Mouse (Mus musculus): ENCODE measurements at regions not wholly inside any gene's neighbourhood (a gene's known extent, or its start where the extent isn't known, plus 50 kb on each side); places are given as distances from the start of the nearest gene placed in this dataset.

- no peaks in the 10 kb centered on the region for H3K79me2 ChIP-seq (ENCODE audit: control insufficient read depth, insufficient read depth, low read length, poor library complexity)
- DNase-seq (ENCODE audit: low read depth, low spot score) = no peak
- no peaks in the 10 kb centered on the region for H3K27me3 ChIP-seq (ENCODE audit: control insufficient read depth in 1 of 2, insufficient read depth in 2 of 2, low read length in 2 of 2)
- no peak overlapping the region for H3K4me3 ChIP-seq (ENCODE audit: control insufficient read depth in 1 of 2, insufficient read depth in 1 of 2, low read depth in 2 of 2, low read length in 2 of 2)
- TF ChIP-seq USF1 (IDR thresholded peaks at IDR 0.05; ENCODE audit: low read depth, low read length) (no peak), CTCF (IDR thresholded peaks at IDR 0.05 in 2 of 3, conservative IDR thresholded peaks at IDR 0.05 in 1 of 3; ENCODE audit: control insufficient read depth in 1 of 3, insufficient read depth in 1 of 3, low read depth in 2 of 3, low read length in 3 of 3, poor library complexity in 1 of 3, severe bottlenecking in 1 of 3) (no peak), MXI1 (IDR thresholded peaks at IDR 0.05; ENCODE audit: low read depth, low read length) (no peak), MAX (IDR thresholded peaks at IDR 0.05; ENCODE audit: low read length) (no peak), CHD2 (IDR thresholded peaks at IDR 0.05; ENCODE audit: low read length) (no peak), GATA1 (IDR thresholded peaks at IDR 0.05; ENCODE audit: low read depth, low read length) (no peak), BHLHE40 (IDR thresholded peaks at IDR 0.05; ENCODE audit: borderline replicate concordance, low read depth, low read length) (no peak), UBTF (IDR thresholded peaks at IDR 0.05; ENCODE audit: borderline replicate concordance, insufficient read depth, low read depth, low read length) (no peak), MYB (IDR thresholded peaks at IDR 0.05; ENCODE audit: low read depth, low read length) (no peak), CHD1 (IDR thresholded peaks at IDR 0.05; ENCODE audit: low read depth, low read length) (no peak), JUND (IDR thresholded peaks at IDR 0.05; ENCODE audit: low read depth, low read length) (no peak), ELF1 (IDR thresholded peaks at IDR 0.05; ENCODE audit: low read depth, low read length) (no peak), NRF1 (IDR thresholded peaks at IDR 0.05; ENCODE audit: insufficient read depth, low read depth, low read length, poor library complexity, severe bottlenecking) (no peak), ZC3H11A (IDR thresholded peaks at IDR 0.05; ENCODE audit: low read depth, low read length) (no peak), POLR2AphosphoS5 (IDR thresholded peaks at IDR 0.05; ENCODE audit: borderline replicate concordance, low read depth, low read length) (no peak), POLR2AphosphoS2 (IDR thresholded peaks at IDR 0.05; ENCODE audit: low read length) (no peak)
- no peaks in the 10 kb centered on the region for H3K36me3 ChIP-seq (ENCODE audit: control insufficient read depth in 1 of 2, insufficient read depth in 2 of 2, low read length in 2 of 2)
- no peaks in the 10 kb centered on the region for H3K9me3 ChIP-seq (replicated peaks; ENCODE audit: insufficient read depth, low read length)
- no peaks in the 10 kb centered on the region for H3K4me1 ChIP-seq (ENCODE audit: control insufficient read depth in 1 of 2, insufficient read depth in 2 of 2, low read length in 2 of 2)
- H3K27ac ChIP-seq (ENCODE audit: control insufficient read depth, low read depth, low read length) = no peak overlapping the region
- no peak overlapping the region for H3K9ac ChIP-seq (ENCODE audit: control insufficient read depth, low read depth, low read length, poor library complexity, severe bottlenecking)
These were observed 270.1 kb upstream of the 1700056E22Rik start for GRCm38 (mm10) chr1:184304204-184304603.

DNA sequence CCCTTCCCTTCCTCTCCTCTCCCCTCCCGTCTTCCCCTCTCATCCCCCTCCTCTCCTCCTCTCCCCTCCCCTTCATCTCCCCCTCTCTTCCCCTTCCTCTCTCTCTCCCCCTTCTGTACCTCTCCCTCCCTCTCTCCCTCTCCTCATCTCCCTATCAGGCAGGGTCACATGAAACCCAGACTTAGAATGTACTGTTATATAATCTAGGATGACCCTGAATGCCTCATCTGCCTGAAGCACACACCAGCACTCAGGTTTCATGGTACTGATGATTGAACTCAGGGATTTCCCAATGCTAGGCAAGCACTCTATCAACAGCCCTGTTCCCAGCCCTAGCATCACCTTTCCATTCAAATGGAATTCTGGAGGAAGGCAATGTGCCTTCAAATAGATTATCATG, 264.6 kb upstream of the 1700056E22Rik start:
- Histone ChIP-seq H3K9me3 (replicated peaks; ENCODE audit: insufficient read depth, low read length) (no peaks in the 10 kb centered on the region), H3K4me1 (ENCODE audit: control insufficient read depth in 1 of 2, insufficient read depth in 2 of 2, low read length in 2 of 2) (no peaks in the 10 kb centered on the region), H3K9ac (ENCODE audit: control insufficient read depth, low read depth, low read length, poor library complexity, severe bottlenecking) (no peak overlapping the region), H3K27ac (ENCODE audit: control insufficient read depth, low read depth, low read length) (no peak overlapping the region), H3K27me3 (ENCODE audit: control insufficient read depth in 1 of 2, insufficient read depth in 2 of 2, low read length in 2 of 2) (no peaks in the 10 kb centered on the region), H3K4me3 (ENCODE audit: control insufficient read depth in 1 of 2, insufficient read depth in 1 of 2, low read depth in 2 of 2, low read length in 2 of 2) (no peak overlapping the region), H3K36me3 (ENCODE audit: control insufficient read depth in 1 of 2, insufficient read depth in 2 of 2, low read length in 2 of 2) (no peaks in the 10 kb centered on the region), H3K79me2 (ENCODE audit: control insufficient read depth, insufficient read depth, low read length, poor library complexity) (no peaks in the 10 kb centered on the region)
- no peak for TF ChIP-seq SMC3 (IDR thresholded peaks at IDR 0.05; ENCODE audit: low read depth, low read length)
- no peak for TF ChIP-seq MAX (IDR thresholded peaks at IDR 0.05; ENCODE audit: low read length)
- no peak for TF ChIP-seq ZMIZ1 (IDR thresholded peaks at IDR 0.05; ENCODE audit: low read depth, low read length)
- no peak for TF ChIP-seq MEF2A (IDR thresholded peaks at IDR 0.05; ENCODE audit: extremely low read depth, insufficient replicate concordance, low read depth, low read length, poor library complexity, severe bottlenecking)
- no peak for TF ChIP-seq POLR2AphosphoS5 (IDR thresholded peaks at IDR 0.05; ENCODE audit: borderline replicate concordance, low read depth, low read length)
- TF ChIP-seq HCFC1 (IDR thresholded peaks at IDR 0.05; ENCODE audit: low read depth, low read length) = no peak
- DNase-seq (ENCODE audit: low read depth, low spot score) = no peak

All from MEL (cell line).